Mouse (Mus musculus): ENCODE results near the gene Foxo3.

Gene Foxo3

GRCm38 (mm10) chr10:42221136-42221891 lies 55.2 kb downstream of the Foxo3 start:
- DNase-seq, result no peak

GRCm38 (mm10) chr10:42220418-42220952 lies 56.1 kb downstream of the Foxo3 start:
- DNase-seq, result no peak

- no peak for DNase-seq
These were observed 65.1 kb downstream of the Foxo3 start for GRCm38 (mm10) chr10:42211407-42211806.

GRCm38 (mm10) chr10:42210641-42211040 lies 65.9 kb downstream of the Foxo3 start:
- no peak for DNase-seq

GRCm38 (mm10) chr10:42209809-42210208 lies 66.7 kb downstream of the Foxo3 start:
- DNase-seq, result no peak

- DNase-seq, result no peak
These were observed 68.9 kb downstream of the Foxo3 start for GRCm38 (mm10) chr10:42207612-42208011.

GRCm38 (mm10) chr10:42204768-42205412 lies 71.7 kb downstream of the Foxo3 start:
- no peak for DNase-seq

- DNase-seq, result no peak
These were observed 73.0 kb downstream of the Foxo3 start for GRCm38 (mm10) chr10:42203321-42204155.

- DNase-seq, result no peak
These were observed 74.0 kb downstream of the Foxo3 start for GRCm38 (mm10) chr10:42202561-42202960.

- no peak for DNase-seq
These were observed 77.1 kb downstream of the Foxo3 start for GRCm38 (mm10) chr10:42199472-42199871.

GRCm38 (mm10) chr10:42198682-42199081 lies 77.9 kb downstream of the Foxo3 start:
- DNase-seq, result no peak

GRCm38 (mm10) chr10:42194784-42195183 lies 81.8 kb downstream of the Foxo3 start:
- no peak for DNase-seq

GRCm38 (mm10) chr10:42193981-42194380 lies 82.6 kb downstream of the Foxo3 start:
- no peak for DNase-seq

- DNase-seq, result no peak
These were observed 83.6 kb downstream of the Foxo3 start for GRCm38 (mm10) chr10:42192951-42193350.

- DNase-seq, result no peak
These were observed 86.7 kb downstream of the Foxo3 start for GRCm38 (mm10) chr10:42189674-42190434.

GRCm38 (mm10) chr10:42189037-42189436 lies 87.5 kb downstream of the Foxo3 start:
- DNase-seq, result no peak

- no peak for DNase-seq
These were observed 88.5 kb downstream of the Foxo3 start for GRCm38 (mm10) chr10:42188091-42188490.

- peak; percentile 29 for DNase-seq
These were observed 89.6 kb downstream of the Foxo3 start for GRCm38 (mm10) chr10:42186941-42187401.

GRCm38 (mm10) chr10:42180333-42180732 lies 96.2 kb downstream of the Foxo3 start:
- no peak for DNase-seq

GRCm38 (mm10) chr10:42178751-42179150 lies 97.8 kb downstream of the Foxo3 start:
- no peak for DNase-seq

- DNase-seq, result no peak
These were observed 98.5 kb downstream of the Foxo3 start for GRCm38 (mm10) chr10:42177771-42178674.

All from layer of hippocampus, adult 9-11 months (tissue).